Mouse (Mus musculus): Measurements from ENCODE around the gene Etnk1.
"Not testable (repeated sequence)": the region's sequence is repeated elsewhere in the genome, so short reads cannot be mapped to it uniquely, and the experiment has no call there.

Gene Etnk1

GRCm38 (mm10) chr6:143171781-143172465, 4.9 kb downstream of the Etnk1 start:
- no peak for DNase-seq (ENCODE audit: low spot score in 2 of 2)

- DNase-seq (ENCODE audit: low spot score in 2 of 2), result not testable (repeated sequence)
These were observed 5.7 kb downstream of the Etnk1 start for GRCm38 (mm10) chr6:143172683-143173082.

- no peak for DNase-seq (ENCODE audit: low spot score in 2 of 2)
These were observed 7.2 kb downstream of the Etnk1 start for GRCm38 (mm10) chr6:143174226-143174625.

DNA sequence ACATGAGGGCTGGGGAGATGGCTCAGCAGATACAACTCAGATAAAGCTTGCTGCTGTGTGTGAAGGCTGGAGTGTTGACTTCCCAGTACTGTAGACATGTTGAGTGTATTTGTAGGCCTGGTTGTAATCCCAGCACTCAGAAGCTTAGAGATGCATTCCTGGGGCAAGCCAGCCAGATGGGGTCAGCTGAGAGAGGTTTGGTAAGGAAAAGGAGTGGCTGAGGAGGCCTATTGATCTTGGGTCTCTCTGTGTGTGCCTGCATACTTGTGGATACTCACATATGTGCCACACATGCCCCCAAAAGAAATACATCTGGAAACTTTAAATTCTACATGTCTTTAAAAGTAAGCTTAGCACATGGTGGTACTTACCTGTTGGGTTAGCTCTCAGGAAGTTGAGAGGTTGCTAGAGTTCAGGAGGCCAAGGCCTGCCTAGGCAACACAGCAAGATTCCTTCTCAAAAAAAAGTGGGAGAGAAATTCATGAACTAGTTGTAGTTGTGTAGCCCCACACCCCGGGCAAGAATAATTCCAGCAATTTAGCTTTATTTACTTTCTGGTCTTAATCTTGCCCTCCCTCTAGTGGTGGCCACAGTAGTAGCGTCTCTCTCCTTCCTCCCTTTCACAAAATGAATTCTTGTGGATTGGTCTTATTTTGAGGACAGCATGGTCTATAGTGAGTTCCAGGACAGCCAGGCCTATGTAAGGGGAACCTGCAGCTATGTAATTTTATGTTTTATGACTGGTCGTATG, 8.1 kb downstream of the Etnk1 start:
- no peak for DNase-seq (ENCODE audit: low spot score in 2 of 2)

GRCm38 (mm10) chr6:143176076-143176475, 9.1 kb downstream of the Etnk1 start:
- DNase-seq (ENCODE audit: low spot score in 2 of 2), result no peak

- no peak for DNase-seq (ENCODE audit: low spot score in 2 of 2)
These were observed 9.6 kb downstream of the Etnk1 start for GRCm38 (mm10) chr6:143176591-143176990.

DNA sequence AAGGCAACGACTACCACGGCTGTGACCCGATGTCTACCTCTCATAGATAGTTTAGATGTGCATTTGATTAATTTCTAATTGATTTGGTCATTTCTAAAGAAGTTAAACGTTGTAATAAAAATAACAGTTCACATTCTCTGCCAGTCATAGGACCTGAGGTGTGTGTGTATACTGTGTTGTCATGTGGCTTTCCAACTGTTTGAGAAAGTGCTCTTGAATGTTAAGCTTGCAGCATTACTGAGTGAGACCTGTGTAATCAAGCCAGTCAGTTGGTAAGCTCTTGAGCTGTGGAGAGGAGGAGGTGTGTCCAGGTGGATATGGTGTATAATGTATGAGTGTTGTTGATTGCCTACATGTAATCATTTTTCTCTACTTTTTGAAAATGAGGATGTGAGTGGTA, 12.2 kb downstream of the Etnk1 start:
- no peak for DNase-seq (ENCODE audit: low spot score in 2 of 2)

GRCm38 (mm10) chr6:143179733-143180132, 12.7 kb downstream of the Etnk1 start:
- no peak for DNase-seq (ENCODE audit: low spot score in 2 of 2)

DNA sequence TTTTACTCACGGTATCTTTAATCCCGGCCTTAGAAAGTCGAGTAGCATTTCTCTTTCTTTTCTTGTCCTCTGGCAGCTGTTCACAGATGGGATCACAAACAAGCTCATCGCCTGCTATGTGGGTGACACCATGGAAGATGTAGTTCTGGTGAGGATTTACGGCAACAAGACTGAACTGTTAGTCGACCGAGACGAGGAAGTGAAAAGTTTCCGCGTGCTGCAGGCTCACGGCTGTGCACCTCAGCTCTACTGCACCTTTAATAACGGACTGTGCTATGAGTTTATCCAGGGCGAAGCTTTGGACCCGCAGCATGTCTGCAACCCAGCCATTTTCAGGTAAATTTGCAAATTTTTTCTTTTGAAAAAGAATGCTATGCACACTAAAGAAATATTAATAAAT, 13.5 kb downstream of the Etnk1 start:
- no peak for DNase-seq (ENCODE audit: low spot score in 2 of 2)

DNA sequence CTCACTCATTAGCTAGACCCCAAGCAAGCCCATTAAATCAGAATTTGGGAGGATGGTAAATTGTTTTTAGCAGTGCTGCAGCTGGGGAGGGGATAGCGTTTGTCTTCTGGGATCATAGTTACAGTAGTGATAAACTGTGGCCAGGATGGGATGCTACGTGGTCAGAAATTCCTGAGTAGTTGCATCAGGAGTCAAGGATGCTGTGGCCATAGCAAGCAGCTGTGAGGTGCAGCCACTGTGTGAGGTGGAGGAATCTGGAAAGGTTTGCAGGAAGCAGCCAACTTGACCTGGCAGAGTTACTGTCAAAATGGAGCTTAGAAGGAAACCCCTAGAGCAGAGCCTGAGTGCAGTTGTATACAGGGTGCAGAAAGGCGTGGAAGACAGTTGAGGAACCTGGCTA, 17.1 kb downstream of the Etnk1 start:
- no peak for DNase-seq (ENCODE audit: low spot score in 2 of 2)

- no peak for DNase-seq (ENCODE audit: low spot score in 2 of 2)
These were observed 17.7 kb downstream of the Etnk1 start for GRCm38 (mm10) chr6:143184745-143185144.

DNA sequence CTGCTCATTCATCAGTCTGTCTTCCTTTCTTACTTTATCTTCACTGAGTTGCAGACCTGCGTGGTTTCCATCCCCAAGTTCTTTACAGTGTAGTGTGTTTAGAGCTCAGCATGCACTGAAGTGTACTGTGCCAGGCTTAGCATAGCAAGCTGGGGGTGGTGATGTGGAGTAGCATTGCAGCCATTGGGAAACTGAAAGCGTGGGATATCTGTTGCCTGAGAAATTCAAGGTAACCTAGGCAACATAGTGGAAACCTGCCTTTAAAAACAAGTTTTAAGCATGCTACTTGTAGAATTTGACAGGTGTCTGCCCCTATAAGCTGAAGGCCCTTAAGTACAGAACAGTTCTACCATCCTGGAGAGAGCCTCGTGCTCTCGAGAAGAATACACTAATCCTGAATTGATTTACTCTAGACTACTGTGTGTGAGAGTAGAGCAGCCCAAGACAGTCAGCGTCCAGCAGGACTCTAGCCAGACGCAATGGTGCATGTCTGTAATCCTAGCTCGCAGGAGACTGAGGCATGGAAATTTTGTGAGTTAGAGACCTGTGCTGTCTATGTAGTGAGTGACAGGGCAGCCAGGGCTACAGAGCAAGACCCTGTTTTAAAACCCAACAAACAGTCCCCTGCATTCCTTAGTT, 23.9 kb downstream of the Etnk1 start:
- DNase-seq (ENCODE audit: low spot score in 2 of 2), result no peak

DNA sequence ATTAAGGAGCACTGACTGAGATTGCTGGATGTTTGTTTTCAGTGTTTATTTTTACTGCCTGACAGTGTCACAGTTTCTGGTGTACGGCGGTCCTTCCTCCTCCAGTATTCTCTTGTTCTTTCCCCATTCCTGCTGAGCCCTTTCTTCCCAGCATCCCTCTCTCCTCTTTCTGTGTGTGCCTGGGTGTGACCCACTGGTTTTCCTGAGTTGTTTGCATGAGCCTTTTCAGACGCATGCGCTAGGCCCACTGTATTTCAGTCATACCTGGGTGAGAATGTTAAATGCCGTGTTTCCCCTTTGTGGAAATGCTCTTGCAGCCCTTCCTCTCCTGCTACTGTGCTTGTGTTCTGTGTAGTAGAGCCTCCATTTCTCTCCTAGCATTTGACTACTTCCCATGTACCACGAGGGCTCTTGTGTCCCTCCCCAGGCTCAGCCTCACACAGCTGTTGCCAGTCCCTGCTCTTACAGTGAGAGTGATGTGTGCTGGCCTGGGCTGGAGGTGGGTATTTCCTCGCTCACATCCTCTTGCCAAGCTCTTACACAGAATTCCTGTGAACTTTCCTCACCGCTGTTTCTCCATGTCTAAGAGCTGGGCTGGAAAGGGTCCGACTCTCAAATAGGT, 24.6 kb downstream of the Etnk1 start:
- DNase-seq (ENCODE audit: low spot score in 2 of 2), result no peak

- DNase-seq (ENCODE audit: low spot score in 2 of 2), result no peak
These were observed 25.7 kb downstream of the Etnk1 start for GRCm38 (mm10) chr6:143192709-143193108.

DNA sequence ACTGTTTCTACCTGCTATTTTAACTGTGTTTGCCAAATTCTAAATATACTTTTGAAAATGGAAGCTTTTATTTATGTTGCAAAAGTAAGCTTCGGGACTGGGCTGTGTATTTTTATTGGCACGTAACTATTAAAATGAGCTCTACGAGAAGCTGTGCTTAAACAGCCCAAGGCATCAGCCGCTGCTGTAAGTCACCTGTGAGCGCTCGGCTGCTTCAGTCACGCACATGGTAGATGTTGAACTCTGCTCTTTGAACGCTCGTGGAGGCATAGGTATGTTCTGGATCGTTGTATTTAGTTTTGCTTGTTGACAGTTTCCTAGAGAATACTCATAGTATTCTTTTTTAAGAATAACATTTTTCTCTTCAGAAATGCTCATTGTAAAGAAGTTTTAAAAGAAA, 26.1 kb downstream of the Etnk1 start:
- DNase-seq (ENCODE audit: low spot score in 2 of 2), result no peak

DNA sequence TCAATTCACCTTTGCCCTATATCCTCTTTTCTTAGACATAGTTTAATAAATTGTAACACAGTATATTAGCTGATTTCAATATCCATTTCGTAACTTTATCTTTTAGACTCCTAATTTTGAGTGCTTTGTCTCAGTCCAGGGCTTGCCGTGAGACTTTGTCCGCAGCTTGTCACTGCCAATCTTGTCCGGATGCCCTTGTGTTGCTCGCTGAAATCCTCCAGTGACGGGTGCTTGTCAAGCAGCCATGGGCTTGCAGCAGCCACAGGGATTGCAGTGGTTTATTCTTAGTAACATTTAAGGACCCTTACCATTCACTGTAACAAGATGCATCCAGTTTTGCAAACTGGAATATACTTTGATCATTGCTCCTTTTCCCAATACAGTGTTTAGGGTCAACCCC, 26.6 kb downstream of the Etnk1 start:
- DNase-seq (ENCODE audit: low spot score in 2 of 2), result no peak

- no peak for DNase-seq (ENCODE audit: low spot score in 2 of 2)
These were observed 30.0 kb downstream of the Etnk1 start for GRCm38 (mm10) chr6:143197053-143197452.

DNA sequence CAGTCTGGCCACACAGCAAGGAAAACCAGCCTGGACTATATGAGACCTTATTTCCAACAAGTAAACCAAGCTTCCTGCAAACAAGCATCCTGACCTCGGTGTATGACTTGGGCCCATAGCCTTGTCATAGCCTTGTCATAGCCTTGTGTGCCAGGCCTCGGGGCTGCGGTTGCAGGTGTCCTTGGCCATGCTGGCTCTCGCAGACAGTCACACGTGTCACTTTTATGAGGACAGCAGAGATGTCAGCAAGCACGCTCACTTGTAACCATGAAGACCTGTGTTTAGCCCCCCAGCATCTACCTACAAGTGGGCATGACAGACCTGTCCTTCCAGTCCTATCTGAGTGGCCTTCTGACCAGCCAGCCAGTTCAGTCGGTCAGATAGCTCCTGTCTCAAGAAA, 31.4 kb downstream of the Etnk1 start:
- DNase-seq (ENCODE audit: low spot score in 2 of 2), result no peak

- DNase-seq (ENCODE audit: low spot score in 2 of 2), result peak in 1 of 2 experiments; percentile 53
These were observed 36.1 kb downstream of the Etnk1 start for GRCm38 (mm10) chr6:143203097-143203496.

DNA sequence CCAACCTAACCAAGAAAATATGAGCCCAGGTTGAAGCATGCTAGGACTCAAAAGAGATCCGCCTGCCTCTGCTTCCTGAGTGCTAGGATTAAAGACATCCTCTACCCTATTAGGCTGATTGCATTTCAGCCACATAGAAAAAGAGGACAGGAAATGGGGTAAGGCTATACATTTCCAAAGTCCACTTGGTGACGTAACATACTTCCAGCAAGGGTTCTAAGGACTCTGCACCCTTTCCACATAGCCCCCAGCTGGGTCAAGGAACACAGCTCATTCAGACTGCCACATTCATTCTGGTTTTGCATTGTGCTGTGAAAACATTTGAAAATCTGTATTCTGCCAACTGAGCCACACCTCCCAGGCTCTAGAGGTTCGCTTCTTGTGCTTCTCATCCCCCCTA, 41.9 kb downstream of the Etnk1 start:
- peak in 1 of 2 experiments; percentile 22 for DNase-seq (ENCODE audit: low spot score in 2 of 2)

DNA sequence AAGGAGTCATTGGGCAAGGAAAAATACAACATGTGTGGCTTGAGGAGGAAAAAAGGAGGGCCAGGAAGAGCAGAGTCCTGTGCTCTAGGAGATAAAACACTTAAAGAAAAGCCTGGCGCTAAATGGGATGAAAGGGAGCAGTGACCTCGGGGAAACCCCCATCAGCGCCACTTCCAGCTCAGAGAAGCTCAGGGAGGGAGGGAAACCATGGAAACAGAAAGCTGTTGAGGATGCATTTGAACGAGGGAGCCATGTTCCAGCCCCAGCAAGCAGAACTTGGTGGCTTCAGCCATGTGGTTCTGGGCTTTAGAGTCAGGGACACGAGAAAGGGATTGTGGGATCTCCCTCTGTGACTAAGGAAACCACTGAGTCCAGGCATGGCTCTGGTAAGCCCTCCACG, 45.7 kb downstream of the Etnk1 start:
- peak in 1 of 2 experiments; percentile 47 for DNase-seq (ENCODE audit: low spot score in 2 of 2)

- peak in 1 of 2 experiments; percentile 3 for DNase-seq (ENCODE audit: low spot score in 2 of 2)
These were observed 46.4 kb downstream of the Etnk1 start for GRCm38 (mm10) chr6:143213461-143213860.
